Mouse (Mus musculus) stomach, embryonic 15.5 days (tissue): ENCODE data around the gene Smim8. TPM values are rescaled to one million over a fixed set of nuclear protein-coding genes. Genes with fewer than 3 reads are reported as not detected.

Experiments
- ATAC-seq: fragments of 200-750 bp; cut with Nextera tagmentation; 2 replicates; pipeline ENCODE4 v1.8.0; 2017; ENCODE audit warnings: low read depth, moderate number of reproducible peaks, moderate TSS enrichment; ENCODE audit not compliant: insufficient read depth, low FRiP score
- H3K27ac ChIP-seq: fragments of 300-500 bp; sonication (generic); 2 replicates; pipeline ENCODE4 v1.5.1; 2015; ENCODE audit warnings: mild to moderate bottlenecking, inconsistent platforms
- H3K27me3 ChIP-seq: fragments of 300-500 bp; sonication (generic); replicated peaks from 2 replicates; pipeline ENCODE4 v1.6.1; 2015; ENCODE audit warnings: inconsistent platforms
- H3K36me3 ChIP-seq: fragments of 300-500 bp; sonication (generic); 2 replicates; pipeline ENCODE4 v1.6.1; 2015; ENCODE audit warnings: inconsistent platforms
- H3K4me1 ChIP-seq: fragments of 300-500 bp; sonication (generic); 2 replicates; pipeline ENCODE4 v1.6.1; 2015; ENCODE audit warnings: inconsistent platforms
- H3K4me2 ChIP-seq: fragments of 300-500 bp; sonication (generic); 2 replicates; pipeline ENCODE4 v1.6.1; 2015; ENCODE audit warnings: mild to moderate bottlenecking, inconsistent platforms
- H3K4me3 ChIP-seq: fragments of 300-500 bp; sonication (generic); replicated peaks from 2 replicates; pipeline ENCODE4 v1.5.1; 2015; ENCODE audit warnings: inconsistent platforms
- H3K9ac ChIP-seq: fragments of 300-500 bp; sonication (generic); 2 replicates; pipeline ENCODE4 v1.6.1; 2015; ENCODE audit warnings: inconsistent platforms
- H3K9me3 ChIP-seq: fragments of 300-500 bp; sonication (generic); 2 replicates; pipeline ENCODE4 v1.6.1; 2016; ENCODE audit warnings: inconsistent platforms
- WGBS: fragments of 180-500 bp; shearing (Covaris S2); methylation state at CpG from one replicate; pipeline ENCODE4 v1.1.7; 2015; 5-methylcytosine and 5-hydroxymethylcytosine counted together
- polyA plus RNA-seq: library from polyadenylated mRNA; unstranded; fragments of >200 nt; fragmentation: Nextera tagmentation; extraction: Ambion mirVana; gene quantifications from 2 replicates; pipeline ENCODE4 v1.2.1, GENCODE M21; 2015

The Smim8 gene
- polyA plus RNA-seq, result 41.1 and 43.0 TPM in 2 replicates

- 0 out of 2 replicates have a peak, but pooled peaks cover 3% of the 10 kb centered on the region for H3K4me1 ChIP-seq
- H3K4me3 ChIP-seq, result peak within 1 kb of the TSS; percentile 59
- no peaks in the 10 kb centered on the region for H3K9me3 ChIP-seq
- H3K36me3 ChIP-seq, result no peaks in the 10 kb centered on the region
- no peaks in the 10 kb centered on the region for H3K27me3 ChIP-seq
- H3K4me2 ChIP-seq, result peak within 1 kb of the TSS; percentile 63
- 6% methylated on average over 40 of the region's 40 CpGs for WGBS
- H3K27ac ChIP-seq, result peak within 1 kb of the TSS; percentile 76
- H3K9ac ChIP-seq, result peak within 1 kb of the TSS; percentile 38
- ATAC-seq, result peak; percentile 95
Observed at GRCm38 (mm10) chr4:34777677-34778527, at the start of gene Smim8. TSS of gene Smim8 (minus strand) at chr4:34778423.

GRCm38 (mm10) chr4:34823901-34824300 lies 45.7 kb upstream of the Smim8 start:
- Histone ChIP-seq H3K4me1 (no peaks in the 10 kb centered on the region), H3K4me3 (no peak overlapping the region), H3K27ac (no peak overlapping the region), H3K9ac (no peak overlapping the region), H3K27me3 (no peaks in the 10 kb centered on the region), H3K9me3 (no peaks in the 10 kb centered on the region), H3K4me2 (no peak overlapping the region), H3K36me3 (peaks cover 5% of the 10 kb centered on the region; the same call in 1 of the 2 replicates)
- 92% methylated on average over 1 of the region's 1 CpGs for WGBS
- no peak for ATAC-seq

GRCm38 (mm10) chr4:34819904-34820303 lies 41.7 kb upstream of the Smim8 start:
- no peaks in the 10 kb centered on the region; the same call in 1 of the 2 replicates for H3K9me3 ChIP-seq
- peaks cover 14% of the 10 kb centered on the region; the same call in 1 of the 2 replicates for H3K36me3 ChIP-seq
- H3K4me2 ChIP-seq, result no peak overlapping the region
- no peak overlapping the region for H3K9ac ChIP-seq
- 91% methylated on average over 4 of the region's 4 CpGs for WGBS
- no peak overlapping the region for H3K4me3 ChIP-seq
- H3K27me3 ChIP-seq, result no peaks in the 10 kb centered on the region
- ATAC-seq, result no peak
- no peaks in the 10 kb centered on the region for H3K4me1 ChIP-seq
- no peak overlapping the region for H3K27ac ChIP-seq

GRCm38 (mm10) chr4:34801166-34802034 lies 23.2 kb upstream of the Smim8 start:
- WGBS, result 78% methylated on average over 13 of the region's 14 CpGs
- H3K27ac ChIP-seq, result no peak overlapping the region
- no peaks in the 10 kb centered on the region for H3K27me3 ChIP-seq
- H3K9ac ChIP-seq, result no peak overlapping the region
- no peak overlapping the region for H3K4me3 ChIP-seq
- no peak for ATAC-seq
- no peaks in the 10 kb centered on the region for H3K9me3 ChIP-seq
- no peaks in the 10 kb centered on the region for H3K36me3 ChIP-seq
- H3K4me2 ChIP-seq, result no peak overlapping the region
- H3K4me1 ChIP-seq, result no peaks in the 10 kb centered on the region

GRCm38 (mm10) chr4:34798005-34798404 lies 19.8 kb upstream of the Smim8 start:
- Histone ChIP-seq H3K27ac (no peak overlapping the region), H3K4me1 (no peaks in the 10 kb centered on the region), H3K4me3 (no peak overlapping the region), H3K27me3 (no peaks in the 10 kb centered on the region), H3K36me3 (no peaks in the 10 kb centered on the region), H3K4me2 (no peak overlapping the region), H3K9me3 (no peaks in the 10 kb centered on the region), H3K9ac (no peak overlapping the region)
- WGBS, result 85% methylated on average over 2 of the region's 2 CpGs
- no peak for ATAC-seq

- Histone ChIP-seq H3K9ac (no peak overlapping the region), H3K27ac (no peak overlapping the region), H3K4me3 (no peak overlapping the region), H3K36me3 (no peaks in the 10 kb centered on the region), H3K4me2 (no peak overlapping the region), H3K27me3 (no peaks in the 10 kb centered on the region), H3K9me3 (no peaks in the 10 kb centered on the region), H3K4me1 (no peaks in the 10 kb centered on the region)
- WGBS, result 62% methylated on average over 8 of the region's 8 CpGs
- ATAC-seq, result no peak
Observed at GRCm38 (mm10) chr4:34797294-34797983, 19.2 kb upstream of the Smim8 start.

- Histone ChIP-seq H3K4me3 (no peak overlapping the region), H3K27me3 (no peaks in the 10 kb centered on the region), H3K4me2 (no peak overlapping the region), H3K9ac (no peak overlapping the region), H3K4me1 (no peaks in the 10 kb centered on the region), H3K27ac (no peak overlapping the region), H3K9me3 (no peaks in the 10 kb centered on the region), H3K36me3 (no peaks in the 10 kb centered on the region)
- WGBS, result 81% methylated on average over 5 of the region's 5 CpGs
- no peak for ATAC-seq
Observed at GRCm38 (mm10) chr4:34796294-34796693, 18.1 kb upstream of the Smim8 start.

- Histone ChIP-seq H3K4me3 (no peak overlapping the region), H3K27ac (no peak overlapping the region), H3K9ac (no peak overlapping the region), H3K4me2 (no peak overlapping the region), H3K9me3 (no peaks in the 10 kb centered on the region), H3K36me3 (no peaks in the 10 kb centered on the region), H3K4me1 (no peaks in the 10 kb centered on the region), H3K27me3 (no peaks in the 10 kb centered on the region)
- 79% methylated on average over 3 of the region's 3 CpGs for WGBS
- no peak for ATAC-seq
Observed at GRCm38 (mm10) chr4:34786476-34786875, 8.3 kb upstream of the Smim8 start.

GRCm38 (mm10) chr4:34785646-34786045 lies 7.4 kb upstream of the Smim8 start:
- WGBS, result 64% methylated on average over 2 of the region's 2 CpGs
- ATAC-seq, result 0 out of 2 replicates have a peak, but pooled peaks have one; percentile 27

GRCm38 (mm10) chr4:34784865-34785264 lies 6.6 kb upstream of the Smim8 start:
- 59% methylated on average over 5 of the region's 5 CpGs for WGBS
- H3K36me3 ChIP-seq, result no peaks in the 10 kb centered on the region
- ATAC-seq, result no peak

More at GRCm38 (mm10) chr4:34785646-34786045, 7.4 kb upstream of the Smim8 start:
- Histone ChIP-seq H3K4me1 (no peaks in the 10 kb centered on the region), H3K9ac (no peak overlapping the region), H3K27me3 (no peaks in the 10 kb centered on the region), H3K4me3 (no peak overlapping the region), H3K27ac (no peak overlapping the region), H3K9me3 (no peaks in the 10 kb centered on the region), H3K4me2 (no peak overlapping the region), H3K36me3 (no peaks in the 10 kb centered on the region)

GRCm38 (mm10) chr4:34782730-34783129 lies 4.5 kb upstream of the Smim8 start:
- no peak for ATAC-seq
- no peaks in the 10 kb centered on the region for H3K9me3 ChIP-seq
- H3K4me2 ChIP-seq, result no peak overlapping the region
- no peak overlapping the region for H3K4me3 ChIP-seq
- H3K27ac ChIP-seq, result no peak overlapping the region
- no peaks in the 10 kb centered on the region for H3K27me3 ChIP-seq
- WGBS, result 42% methylated on average over 4 of the region's 4 CpGs
- H3K4me1 ChIP-seq, result no peaks in the 10 kb centered on the region
- no peak overlapping the region for H3K9ac ChIP-seq
- no peaks in the 10 kb centered on the region for H3K36me3 ChIP-seq

More at GRCm38 (mm10) chr4:34784865-34785264, 6.6 kb upstream of the Smim8 start:
- Histone ChIP-seq H3K4me2 (no peak overlapping the region), H3K27me3 (no peaks in the 10 kb centered on the region), H3K9me3 (no peaks in the 10 kb centered on the region), H3K9ac (no peak overlapping the region), H3K27ac (no peak overlapping the region), H3K4me3 (no peak overlapping the region), H3K4me1 (no peaks in the 10 kb centered on the region)
